Mouse (Mus musculus): ENCODE data around the gene Zscan2.
"Not testable (repeated sequence)": the region's sequence is repeated elsewhere in the genome, so short reads cannot be mapped to it uniquely, and the experiment has no call there.

The Zscan2 gene

DNA sequence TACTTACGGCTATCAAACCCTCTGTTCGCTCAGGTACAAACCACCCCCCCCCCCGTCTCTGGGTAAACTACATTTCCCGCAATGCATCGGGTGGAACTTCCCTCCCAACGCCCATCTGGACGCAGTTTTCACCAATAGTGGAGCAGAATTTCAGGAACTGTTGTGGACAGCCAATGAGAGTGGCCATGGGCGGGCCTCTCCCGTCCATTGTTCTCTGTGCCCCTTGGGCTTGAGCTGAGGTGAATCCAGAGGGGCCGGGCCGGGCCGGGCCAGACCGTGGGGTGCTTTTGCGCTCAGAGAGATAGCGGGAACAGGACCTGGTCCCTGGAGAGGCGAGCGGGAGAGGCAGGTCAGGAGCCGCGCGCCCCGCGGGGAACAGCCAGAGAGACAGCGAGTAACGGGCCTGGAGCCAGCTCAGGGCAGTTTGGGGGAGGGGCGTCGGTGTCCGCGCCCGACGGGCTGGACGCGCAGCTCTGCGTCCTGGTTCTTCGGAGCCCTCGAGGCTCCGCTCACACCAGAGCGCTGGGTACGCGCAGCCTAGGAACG, at the start of gene Zscan2:
Gene Zscan2 (plus strand): TSS at position 192 of the 546 bp plus-strand sequence.
- peak; percentile 96 for DNase-seq (ENCODE audit: low read depth, low spot score)

- DNase-seq (ENCODE audit: low read depth, low spot score), result no peak
These were observed 47.3 kb upstream of the Zscan2 start for GRCm38 (mm10) chr7:80813397-80813796.

- DNase-seq (ENCODE audit: low read depth, low spot score), result no peak
These were observed 44.1 kb upstream of the Zscan2 start for GRCm38 (mm10) chr7:80816641-80817040.

DNA sequence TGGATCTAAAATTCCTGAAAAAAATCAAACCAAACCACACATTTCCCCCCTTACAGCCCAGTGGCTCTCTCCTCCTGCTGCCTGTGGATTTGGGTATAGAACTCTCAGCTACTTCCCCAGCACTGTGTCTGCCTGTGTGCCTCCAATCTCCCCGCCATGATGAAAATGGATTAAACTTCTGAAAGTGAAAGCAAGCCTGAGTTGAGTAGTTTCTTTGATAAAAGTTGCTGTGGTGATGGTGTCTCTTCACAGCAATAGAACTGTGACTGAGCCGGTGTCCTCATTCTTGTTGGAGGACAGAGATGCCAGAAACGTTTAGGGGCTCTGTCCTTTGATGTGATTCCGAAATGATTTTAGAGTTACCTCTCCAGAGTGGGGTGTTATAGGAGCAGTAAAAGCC, 39.9 kb upstream of the Zscan2 start:
- no peak for DNase-seq (ENCODE audit: low read depth, low spot score)

- no peak for DNase-seq (ENCODE audit: low read depth, low spot score)
These were observed 37.5 kb upstream of the Zscan2 start for GRCm38 (mm10) chr7:80823267-80823666.

- DNase-seq (ENCODE audit: low read depth, low spot score), result no peak
These were observed 36.6 kb upstream of the Zscan2 start for GRCm38 (mm10) chr7:80823875-80824682.

DNA sequence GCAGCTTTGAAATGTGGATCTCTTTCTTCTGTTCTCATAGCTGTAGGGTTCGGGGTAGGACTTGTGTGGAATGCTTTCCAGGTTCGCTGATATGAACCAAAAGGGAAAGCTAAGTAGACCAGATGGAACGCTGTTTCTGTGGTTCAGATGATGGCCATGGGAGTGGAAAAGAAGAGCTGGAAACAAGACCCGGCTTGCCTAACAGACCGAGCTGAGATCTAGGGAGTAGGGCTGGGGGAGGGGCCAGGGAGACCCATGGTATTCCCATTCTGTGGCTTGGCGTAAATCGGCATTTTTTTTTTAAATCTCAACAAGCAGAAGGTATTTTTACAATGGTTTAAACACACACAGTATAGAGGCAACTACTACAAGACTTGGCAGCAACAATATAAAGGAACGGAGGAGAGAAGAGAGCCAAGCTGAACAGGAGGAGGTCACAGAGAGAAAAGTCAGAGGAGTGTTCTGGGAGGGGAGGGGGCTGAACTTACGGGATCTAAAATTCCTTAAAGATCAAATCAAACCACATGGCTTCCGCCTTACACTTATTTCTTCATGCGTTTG, 34.8 kb upstream of the Zscan2 start, which contains the start of gene Iqgap1:
Gene Iqgap1 (minus strand): TSS at position 132 of the 561 bp plus-strand sequence.
- DNase-seq (ENCODE audit: low read depth, low spot score), result no peak

- no peak for DNase-seq (ENCODE audit: low read depth, low spot score)
These were observed 32.4 kb upstream of the Zscan2 start for GRCm38 (mm10) chr7:80828146-80828860.

DNA sequence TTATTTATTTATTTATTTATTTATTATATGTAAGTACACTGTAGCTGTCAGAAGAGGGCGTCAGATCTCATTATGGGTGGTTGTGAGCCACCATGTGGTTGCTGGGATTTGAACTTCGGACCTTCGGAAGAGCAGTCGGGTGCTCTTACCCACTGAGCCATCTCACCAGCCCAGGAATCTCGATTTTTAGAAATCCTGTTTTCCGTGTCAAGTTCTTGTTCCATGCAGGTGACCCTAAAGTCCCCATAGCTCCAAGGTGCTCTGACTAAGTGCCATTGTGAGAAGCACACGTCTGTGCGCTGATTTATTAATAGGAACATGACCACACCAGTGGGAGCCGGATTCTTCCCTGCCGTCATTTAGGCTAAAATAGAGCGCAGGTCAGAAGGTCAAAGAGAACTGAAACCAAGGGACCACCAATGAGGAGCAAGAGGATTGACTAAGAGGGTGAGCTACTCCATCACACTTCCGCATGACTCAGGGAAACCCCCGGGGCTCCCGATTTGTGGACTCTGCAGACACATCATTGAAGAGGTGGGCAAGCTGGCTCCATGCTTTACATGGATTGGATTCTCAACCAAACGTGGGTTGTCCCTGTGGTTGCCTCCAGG, 30.4 kb upstream of the Zscan2 start:
- DNase-seq (ENCODE audit: low read depth, low spot score), result no peak

DNA sequence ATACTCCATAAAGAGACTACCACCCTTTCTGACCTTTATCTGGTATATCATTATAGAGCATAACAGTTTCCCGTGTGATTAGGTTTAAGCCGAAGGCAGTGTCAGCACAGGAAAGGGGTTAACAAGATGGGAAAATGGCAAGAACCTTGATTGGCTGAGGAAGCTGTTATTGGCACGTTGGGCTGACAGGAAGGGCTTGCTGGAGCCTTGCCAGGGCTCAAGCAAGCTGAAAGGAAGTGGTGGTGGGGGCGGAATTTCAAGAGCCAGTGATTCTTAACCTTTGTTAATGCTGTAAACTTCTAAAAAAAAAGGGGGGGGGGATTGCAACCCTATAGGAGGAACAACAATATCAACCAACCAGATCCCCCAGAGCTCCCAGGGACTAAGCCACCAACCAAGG, 28.5 kb upstream of the Zscan2 start:
- no peak for DNase-seq (ENCODE audit: low read depth, low spot score)

DNA sequence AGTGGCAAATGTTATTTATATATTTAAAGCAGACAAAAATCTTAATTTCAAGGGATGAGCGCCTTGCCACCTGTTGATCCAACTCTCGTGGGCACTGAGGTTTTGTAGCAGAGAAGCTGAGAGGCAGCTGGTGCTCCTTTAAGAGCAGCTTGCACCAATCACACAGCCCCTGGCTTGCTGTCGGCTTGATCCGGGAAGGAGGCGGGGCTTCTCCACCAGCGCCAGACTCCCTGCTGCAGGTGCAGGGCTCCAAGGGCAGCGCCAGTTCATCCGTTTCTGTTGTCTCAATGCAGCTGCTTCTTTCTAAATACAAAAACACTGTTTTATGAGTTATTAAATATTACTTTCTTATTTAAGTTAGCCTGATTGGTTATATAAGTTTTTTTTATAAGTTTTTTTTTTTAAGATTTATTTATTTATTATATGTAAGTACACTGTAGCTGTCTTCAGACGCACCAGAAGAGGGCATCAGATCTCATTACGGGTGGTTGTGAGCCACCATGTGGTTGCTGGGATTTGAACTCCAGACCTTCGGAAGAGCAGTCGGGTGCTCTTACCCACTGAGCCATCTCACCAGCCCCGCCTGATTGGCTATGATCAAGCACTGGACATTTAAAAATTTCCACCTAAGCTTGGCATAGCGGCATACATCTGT, 27.6 kb upstream of the Zscan2 start:
- not testable (repeated sequence) for DNase-seq (ENCODE audit: low read depth, low spot score)

DNA sequence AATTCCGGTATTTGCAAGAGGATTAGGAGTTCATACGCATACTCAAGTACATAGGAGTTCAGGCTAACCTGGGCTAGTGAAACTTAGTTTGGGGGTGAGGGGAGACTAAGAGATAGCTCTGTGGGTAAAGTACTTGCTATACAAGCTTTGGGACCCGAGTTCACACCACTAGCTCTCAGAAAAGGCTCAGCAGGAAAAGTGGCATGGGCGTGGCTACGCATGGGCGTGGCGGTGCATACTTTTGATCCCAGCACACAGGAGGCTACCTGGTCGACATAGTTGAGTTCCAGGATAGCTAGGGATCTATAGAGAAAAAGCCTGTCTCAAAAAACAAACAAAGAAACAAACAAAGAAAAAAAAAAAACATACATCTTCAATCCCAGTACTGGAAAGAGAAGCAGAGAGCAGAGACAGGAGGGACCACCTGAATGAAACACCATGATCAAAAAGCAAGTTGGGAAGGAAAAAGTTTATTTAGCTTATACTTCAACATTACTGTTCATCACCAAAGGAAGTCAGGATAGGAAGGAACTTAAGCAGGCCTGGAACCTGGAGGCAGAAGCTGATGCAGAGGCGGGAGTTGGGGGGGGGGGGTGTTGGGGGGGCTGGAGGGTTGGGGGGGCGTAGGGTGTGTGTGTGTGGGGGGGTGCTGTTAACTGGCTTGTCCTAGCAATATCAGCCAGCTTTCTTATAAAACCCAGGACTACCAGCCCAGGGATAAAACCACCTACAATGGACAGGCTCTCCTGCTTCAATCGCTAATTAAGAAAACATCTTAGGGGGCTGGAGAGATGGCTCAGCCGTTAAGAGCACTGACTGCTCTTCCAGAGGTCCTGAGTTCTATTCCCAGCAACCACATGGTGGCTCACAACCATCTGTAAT, 26.8 kb upstream of the Zscan2 start:
- no peak for DNase-seq (ENCODE audit: low read depth, low spot score)

- DNase-seq (ENCODE audit: low read depth, low spot score), result no peak
These were observed 24.6 kb upstream of the Zscan2 start for GRCm38 (mm10) chr7:80835984-80836652.

DNA sequence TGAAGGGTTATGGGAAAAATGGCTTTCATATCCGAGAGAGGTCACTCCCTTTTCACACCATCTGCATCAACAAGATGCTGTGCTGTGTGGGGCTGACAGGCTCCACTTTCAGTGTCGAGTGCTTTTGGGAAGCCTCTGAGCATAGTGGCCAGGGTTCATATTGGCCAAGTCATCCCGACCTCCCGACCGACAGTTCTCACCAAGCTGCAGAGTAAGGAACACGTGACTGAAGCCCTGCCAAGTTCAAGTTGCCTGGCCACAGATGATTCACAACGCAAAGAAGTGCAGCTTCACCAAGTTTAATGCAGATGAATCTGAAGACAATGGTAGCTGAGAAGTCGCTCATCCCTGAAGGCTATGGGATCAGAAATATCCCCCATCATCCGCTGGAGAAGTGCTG, 23.0 kb upstream of the Zscan2 start:
- DNase-seq (ENCODE audit: low read depth, low spot score), result no peak

DNA sequence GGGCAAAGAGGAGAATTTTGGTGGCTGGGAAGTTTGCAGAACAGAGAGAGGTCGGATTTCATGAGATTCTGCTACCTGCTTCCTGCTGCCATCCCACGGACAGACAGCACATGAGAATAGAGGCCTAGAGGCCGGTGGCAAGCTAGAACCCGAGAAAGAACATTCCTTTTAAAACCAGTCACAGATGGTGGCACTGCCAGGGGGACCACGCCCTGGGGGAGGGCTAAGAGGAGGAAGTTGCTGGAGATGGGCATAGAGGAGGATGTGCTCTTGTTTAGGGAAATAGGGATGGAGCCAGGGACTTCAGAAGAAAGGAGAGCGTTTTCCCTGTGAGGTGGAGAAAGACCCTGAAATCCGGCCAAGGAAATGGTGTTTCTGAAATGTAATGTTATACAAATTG, 22.5 kb upstream of the Zscan2 start:
- DNase-seq (ENCODE audit: low read depth, low spot score), result no peak

GRCm38 (mm10) chr7:80839755-80840154, 21.0 kb upstream of the Zscan2 start:
- no peak for DNase-seq (ENCODE audit: low read depth, low spot score)

- DNase-seq (ENCODE audit: low read depth, low spot score), result no peak
These were observed 20.5 kb upstream of the Zscan2 start for GRCm38 (mm10) chr7:80840241-80840640.

- no peak for DNase-seq (ENCODE audit: low read depth, low spot score)
These were observed 19.8 kb upstream of the Zscan2 start for GRCm38 (mm10) chr7:80840937-80841336.

GRCm38 (mm10) chr7:80842132-80842531, 18.6 kb upstream of the Zscan2 start:
- DNase-seq (ENCODE audit: low read depth, low spot score), result no peak

- DNase-seq (ENCODE audit: low read depth, low spot score), result no peak
These were observed 17.5 kb upstream of the Zscan2 start for GRCm38 (mm10) chr7:80843176-80843575.
